Mouse (Mus musculus) stomach, postnatal 0 days (tissue): ENCODE data around the gene Muc2.
"Not testable (repeated sequence)": the region's sequence is repeated elsewhere in the genome, so short reads cannot be mapped to it uniquely, and the experiment has no call there.

Experiments used
- CTCF ChIP-seq: IDR thresholded peaks from 2 replicates; pipeline ENCODE4 v1.5.1; 2016; ENCODE audit warnings: antibody characterized with exemption, low read depth, mild to moderate bottlenecking, moderate library complexity
- EP300 ChIP-seq: optimal IDR thresholded peaks from 2 replicates; pipeline ENCODE3; 2016; ENCODE audit warnings: antibody characterized with exemption

GRCm38 (mm10) chr7:141669097-141669496 lies 21.0 kb upstream of the Muc2 start:
- not testable (repeated sequence) for TF ChIP-seq CTCF, EP300
